Mouse (Mus musculus): ENCODE measurements around the gene Gm826. TPM values are rescaled to one million over a fixed set of nuclear protein-coding genes. Genes with fewer than 3 reads are reported as not detected.

Gene Gm826
- polyA plus RNA-seq (2015; fragmentation: Nextera tagmentation; extraction: Ambion mirVana), result 0.77 and 1.3 TPM in 2 replicates

DNA sequence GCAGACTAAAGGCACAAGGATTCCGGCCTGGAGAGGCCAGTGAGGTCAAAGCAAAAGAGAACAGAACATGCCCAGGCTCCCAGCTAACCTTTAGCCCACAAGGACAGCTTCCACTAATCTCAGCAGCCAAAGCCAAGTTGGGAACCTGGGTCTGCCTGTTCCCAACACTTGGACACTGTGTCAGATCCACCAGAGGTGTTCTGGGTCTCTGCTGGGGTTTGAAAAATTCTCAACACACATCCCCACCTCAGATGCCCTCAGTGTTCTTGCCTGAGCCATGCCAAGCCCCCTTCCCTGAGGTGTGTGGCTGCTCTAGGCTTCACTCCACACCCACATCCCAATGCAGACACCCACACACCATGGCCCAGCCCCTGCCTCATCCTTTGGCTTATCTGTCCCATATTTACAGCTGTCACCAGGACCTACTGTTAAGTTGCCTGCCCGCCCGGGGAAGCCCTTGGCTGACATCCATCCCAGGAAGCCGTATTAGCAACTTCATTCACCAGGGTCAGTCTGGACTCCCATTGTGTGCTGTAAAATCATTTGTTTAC lies at the start of gene Gm826:
Gene Gm826 (minus strand): TSS at position 52 of the 551 bp plus-strand sequence.

GRCm38 (mm10) chr2:160366980-160367338 lies 33.0 kb upstream of the Gm826 start, which contains the start of gene Mafb:
Gene Mafb (minus strand): TSS chr2:160367065.

Other genes starting within 250 kb of the Gm826 start
- gene Mafb, start 32.9 kb upstream of the Gm826 start, polyA plus RNA-seq (2015; fragmentation: Nextera tagmentation; extraction: Ambion mirVana), result 11.7 and 13.2 TPM in 2 replicates

All from adrenal gland, postnatal 0 days (tissue).